Mouse (Mus musculus) colon, adult 2 months (tissue): ENCODE data around the gene Atm. TPM values are rescaled to one million over a fixed set of nuclear protein-coding genes. Genes with fewer than 3 reads are reported as not detected.

Experiments
- polyA plus RNA-seq: library from polyadenylated mRNA; depleted of rRNA; stranded (reverse); fragments of >200 nt; gene quantifications from 2 replicates; pipeline ENCODE4 v1.2.3, GENCODE M21; 2012; rRNA removed

The Atm gene
- polyA plus RNA-seq, result 1.2 TPM in 2 replicates

DNA sequence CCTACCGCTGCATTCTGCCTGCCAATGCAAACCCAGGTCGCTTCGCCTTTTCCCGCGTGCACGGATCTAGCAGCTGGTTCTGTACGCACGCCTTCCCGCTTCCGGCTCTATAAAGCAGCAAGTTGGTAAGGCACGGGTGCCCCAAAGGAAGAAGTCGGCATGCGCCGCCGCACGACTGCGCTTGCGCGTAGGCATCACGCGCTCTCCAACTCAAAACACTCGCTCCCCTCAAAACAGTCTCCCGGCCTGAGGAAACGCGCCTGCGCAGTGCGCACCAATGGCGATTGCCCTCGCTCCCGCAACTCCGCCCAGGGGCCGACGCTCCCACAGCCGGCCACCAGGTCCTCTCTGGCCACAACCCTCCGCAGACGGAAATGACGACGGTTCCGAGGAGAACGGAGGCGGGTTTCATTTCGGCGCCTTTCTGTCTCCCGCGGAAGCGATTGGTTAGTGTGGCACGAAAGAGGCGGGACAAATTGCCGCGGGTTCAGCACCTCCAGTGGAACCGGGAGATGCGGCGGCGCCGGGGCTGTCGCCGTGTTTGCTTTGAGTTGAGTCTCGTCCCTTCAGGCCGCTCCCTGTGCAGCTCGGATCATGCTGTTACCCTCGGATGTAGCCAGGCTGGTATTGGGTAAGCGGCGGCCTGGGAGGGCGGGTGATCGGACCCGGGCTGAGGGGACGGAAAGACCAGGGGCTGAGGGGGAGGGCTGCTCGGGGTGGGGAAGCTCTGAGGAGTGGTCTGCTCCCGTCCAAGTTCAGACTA, at the start of gene Atm, which contains the start of gene Npat:
Gene Atm, minus strand, starts transcription at position 183 of the 763 bp plus-strand sequence.
Gene Npat, plus strand, starts transcription at position 490 of the 763 bp plus-strand sequence.

DNA sequence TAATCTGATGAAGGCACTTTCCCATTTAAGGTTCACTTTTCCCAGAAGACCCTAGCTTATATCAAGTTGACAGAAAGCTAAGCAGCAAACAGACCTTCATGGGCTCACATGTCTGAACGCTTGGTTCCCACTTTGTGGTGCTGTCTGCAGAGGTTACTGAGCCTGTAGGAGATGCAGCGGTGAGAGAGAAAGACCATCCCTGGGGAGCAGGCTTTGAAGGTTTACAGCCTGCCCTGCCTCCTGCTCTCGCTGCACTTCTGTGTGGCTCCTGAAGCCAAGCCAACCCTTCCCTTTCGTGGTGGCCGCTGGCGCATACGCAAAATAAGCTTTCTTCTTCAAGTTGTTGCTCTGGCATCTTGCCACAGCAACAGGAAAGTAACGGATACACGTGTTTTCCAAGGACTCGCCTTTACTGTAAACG, 134.2 kb downstream of the Atm start, which contains the start of gene 4930550C14Rik:
Gene 4930550C14Rik, plus strand, starts transcription at position 35 of the 421 bp plus-strand sequence.

Other genes starting within 250 kb of the Atm start
- 2.5 and 3.4 TPM in 2 replicates for gene Exph5, start 235.1 kb downstream of the Atm start, polyA plus RNA-seq
- 7.5 and 9.3 TPM in 2 replicates for gene Kdelc2, start 152.7 kb downstream of the Atm start, polyA plus RNA-seq
- gene 4930550C14Rik, start 134.4 kb downstream of the Atm start, polyA plus RNA-seq, result 0.21 and 0.38 TPM in 2 replicates
- 1.3 and 1.4 TPM in 2 replicates for gene Npat, start 307 bp upstream of the Atm start, polyA plus RNA-seq
- 23.1 and 26.5 TPM in 2 replicates for gene Acat1, start 73.6 kb upstream of the Atm start, polyA plus RNA-seq
- gene Cul5, start 133.3 kb upstream of the Atm start, polyA plus RNA-seq, result 3.7 and 3.9 TPM in 2 replicates
- gene Rab39, start 169.5 kb upstream of the Atm start, polyA plus RNA-seq, result 0.12 and 0.15 TPM in 2 replicates
- 6.3 and 8.4 TPM in 2 replicates for gene Slc35f2, start 234.8 kb upstream of the Atm start, polyA plus RNA-seq